Mouse (Mus musculus) macrophage (primary cell): Measurements from ENCODE around the gene H3f3b. TPM values are rescaled to one million over a fixed set of nuclear protein-coding genes. Genes with fewer than 3 reads are reported as not detected.
A peak's percentile ranks its signal among the peaks of the same experiment; 100 is the strongest.
"Not testable (repeated sequence)": the region's sequence is repeated elsewhere in the genome, so short reads cannot be mapped to it uniquely, and the experiment has no call there.

Experiments
- H3K27ac ChIP-seq: fragments of 350-480 bp; formaldehyde crosslinking; 2 replicates; pipeline ENCODE4 v1.9.0; 2021
- H3K36me3 ChIP-seq: fragments of 350-480 bp; formaldehyde crosslinking; 2 replicates; pipeline ENCODE4 v1.9.0; 2021; ENCODE audit errors: inconsistent target
- H3K4me3 ChIP-seq: fragments of 350-480 bp; formaldehyde crosslinking; 2 replicates; pipeline ENCODE4 v1.9.0; 2021; ENCODE audit errors: inconsistent target
- H3K79me2 ChIP-seq: fragments of 350-480 bp; formaldehyde crosslinking; 2 replicates; pipeline ENCODE4 v1.9.0; 2021; ENCODE audit errors: inconsistent target
- WGBS: methylation state at CpG from one replicate; pipeline ENCODE4 v1.1.7; 2026; ENCODE audit warnings: inconsistent platforms; ENCODE audit not compliant: missing documents; 5-methylcytosine and 5-hydroxymethylcytosine counted together
- polyA plus RNA-seq: library from polyadenylated mRNA; stranded (reverse); fragments of 250-400 nt; gene quantifications from 3 replicates; pipeline ENCODE4 v1.2.4, GENCODE M21; 2018; ENCODE audit warnings: inconsistent platforms

The H3f3b gene
- polyA plus RNA-seq, 1 experiment from 2014 or later = 693 TPM

GRCm38 (mm10) chr11:116020519-116020922, 7.2 kb downstream of the H3f3b start:
- Histone ChIP-seq H3K27ac (no peak overlapping the region), H3K36me3 (no peaks in the 10 kb centered on the region), H3K79me2 (peaks cover 27% of the 10 kb centered on the region), H3K4me3 (no peak overlapping the region)
- WGBS = 50% methylated on average over 1 of the region's 1 CpGs

- Histone ChIP-seq H3K36me3 (no peaks in the 10 kb centered on the region), H3K4me3 (no peak overlapping the region), H3K79me2 (peaks cover 22% of the 10 kb centered on the region), H3K27ac (no peak overlapping the region)
- WGBS = 95% methylated on average over 2 of the region's 2 CpGs
Measured at GRCm38 (mm10) chr11:116019976-116020411, 7.8 kb downstream of the H3f3b start.

GRCm38 (mm10) chr11:116019360-116019791, 8.4 kb downstream of the H3f3b start:
- Histone ChIP-seq H3K27ac (no peak overlapping the region), H3K79me2 (peaks cover 18% of the 10 kb centered on the region), H3K4me3 (no peak overlapping the region), H3K36me3 (no peaks in the 10 kb centered on the region)
- WGBS = 92% methylated on average over 1 of the region's 1 CpGs

DNA sequence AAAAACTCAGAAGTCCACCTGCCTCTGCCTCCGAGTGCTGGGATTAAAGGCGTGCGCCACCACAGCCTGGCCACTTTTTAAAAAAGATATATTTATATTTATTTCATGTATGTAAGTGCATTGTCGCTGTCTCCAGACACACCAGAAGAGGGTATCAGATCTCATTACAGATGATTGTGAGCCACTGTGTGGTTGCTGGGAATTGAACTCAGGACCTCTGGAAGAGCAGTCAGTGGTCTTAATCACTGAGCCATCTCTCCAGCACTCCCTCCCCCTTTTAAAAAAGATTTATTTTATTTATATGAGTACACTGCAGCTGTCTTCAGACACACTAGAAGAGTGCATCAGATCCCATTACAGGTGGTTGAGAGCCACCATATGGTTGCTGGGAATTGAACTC, 8.9 kb downstream of the H3f3b start:
- WGBS = 98% methylated on average over 4 of the region's 4 CpGs
- H3K27ac ChIP-seq, H3K36me3 ChIP-seq, H3K4me3 ChIP-seq: not testable (repeated sequence)
- peaks cover 18% of the 10 kb centered on the region for H3K79me2 ChIP-seq

- WGBS = 47% methylated on average over 5 of the region's 6 CpGs
- Histone ChIP-seq H3K4me3 (no peak overlapping the region), H3K79me2 (peaks cover 10% of the 10 kb centered on the region), H3K36me3 (no peaks in the 10 kb centered on the region), H3K27ac (no peak overlapping the region)
Measured at GRCm38 (mm10) chr11:116018106-116018505, 9.7 kb downstream of the H3f3b start.

DNA sequence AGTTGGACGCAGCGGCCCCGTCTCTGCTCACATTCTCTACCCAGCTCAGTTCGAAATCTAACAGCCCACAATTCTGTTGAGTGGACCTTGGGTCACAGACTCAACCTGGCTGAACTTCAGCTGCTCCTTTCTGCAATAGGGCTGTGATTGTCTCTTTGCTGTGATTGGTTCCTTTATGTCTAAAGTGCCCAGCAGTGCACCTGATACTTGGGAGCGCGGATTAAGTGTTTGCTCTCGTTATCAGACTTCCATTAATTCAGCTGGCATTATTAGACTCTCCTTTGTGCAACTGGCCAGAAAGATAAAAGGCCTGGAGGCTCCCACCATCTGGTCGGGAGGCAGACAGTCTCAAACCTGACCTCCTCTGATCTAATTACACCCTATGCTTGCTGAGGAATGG, 12.9 kb downstream of the H3f3b start:
- no peaks in the 10 kb centered on the region for H3K36me3 ChIP-seq
- no peaks in the 10 kb centered on the region for H3K79me2 ChIP-seq
- WGBS = 93% methylated on average over 8 of the region's 8 CpGs
- H3K4me3 ChIP-seq = no peak overlapping the region
- no peak overlapping the region for H3K27ac ChIP-seq

- no peaks in the 10 kb centered on the region for H3K79me2 ChIP-seq
- peak within 1 kb of the TSS; percentile 46 for H3K4me3 ChIP-seq
- H3K36me3 ChIP-seq = no peaks in the 10 kb centered on the region; the same call in 1 of the 2 replicates
- 2% methylated on average over 32 of the region's 55 CpGs for WGBS
- H3K27ac ChIP-seq = no peak within 1 kb of the TSS; the same call in 1 of the 2 replicates
Measured at GRCm38 (mm10) chr11:116012262-116012947, 15.4 kb downstream of the H3f3b start, which contains the start of gene Galk1. Gene Galk1, minus strand, starts transcription at chr11:116012719.

DNA sequence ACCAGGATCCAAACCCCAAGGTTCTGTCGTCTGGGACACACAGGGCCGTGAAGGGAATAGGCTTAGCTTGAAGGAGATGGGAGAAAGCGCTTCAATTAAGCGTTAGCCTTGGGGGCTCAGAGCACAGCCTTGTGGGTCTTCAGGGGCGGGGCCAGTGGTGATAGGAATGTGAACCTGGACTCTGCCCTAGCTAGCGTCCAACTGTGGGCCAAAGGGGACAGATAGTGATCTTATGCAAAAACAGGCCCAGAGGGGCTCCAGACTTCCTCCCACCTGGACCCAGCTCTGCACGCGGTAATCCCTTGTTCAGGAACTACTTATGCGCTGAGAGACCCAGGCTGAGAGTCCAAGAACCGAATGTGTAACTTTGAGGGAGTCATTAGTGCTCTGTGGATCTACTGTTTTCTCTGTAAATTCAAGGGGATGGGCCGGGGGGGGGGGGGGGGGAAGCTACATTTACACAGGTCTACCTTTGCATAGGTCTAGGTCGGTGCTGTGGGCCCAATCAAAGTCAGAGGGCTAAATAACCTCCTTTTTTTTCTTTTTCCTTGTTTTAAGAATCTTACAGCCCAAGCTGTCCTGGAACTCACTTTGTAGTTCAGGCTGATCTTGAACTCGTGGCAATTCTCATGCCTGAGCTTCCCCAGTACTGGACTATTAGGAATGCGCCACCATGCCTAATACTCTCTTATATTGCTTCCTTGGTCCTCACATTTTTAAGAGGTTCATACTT, 16.1 kb downstream of the H3f3b start:
- Histone ChIP-seq H3K27ac (no peak overlapping the region; the same call in 1 of the 2 replicates), H3K4me3 (peak overlapping the region; percentile 46), H3K36me3 (no peaks in the 10 kb centered on the region; the same call in 1 of the 2 replicates), H3K79me2 (no peaks in the 10 kb centered on the region)
- WGBS = 51% methylated on average over 12 of the region's 14 CpGs

- no peaks in the 10 kb centered on the region; the same call in 1 of the 2 replicates for H3K36me3 ChIP-seq
- H3K27ac ChIP-seq = no peak overlapping the region
- H3K79me2 ChIP-seq = no peaks in the 10 kb centered on the region
- WGBS = 96% methylated on average over 4 of the region's 5 CpGs
- no peak overlapping the region for H3K4me3 ChIP-seq
Measured at GRCm38 (mm10) chr11:116010948-116011347, 16.8 kb downstream of the H3f3b start.

GRCm38 (mm10) chr11:116010146-116010545, 17.6 kb downstream of the H3f3b start:
- Histone ChIP-seq H3K27ac (no peak overlapping the region), H3K36me3 (no peaks in the 10 kb centered on the region; the same call in 1 of the 2 replicates), H3K4me3 (no peak overlapping the region), H3K79me2 (no peaks in the 10 kb centered on the region)
- WGBS = 89% methylated on average over 7 of the region's 8 CpGs

DNA sequence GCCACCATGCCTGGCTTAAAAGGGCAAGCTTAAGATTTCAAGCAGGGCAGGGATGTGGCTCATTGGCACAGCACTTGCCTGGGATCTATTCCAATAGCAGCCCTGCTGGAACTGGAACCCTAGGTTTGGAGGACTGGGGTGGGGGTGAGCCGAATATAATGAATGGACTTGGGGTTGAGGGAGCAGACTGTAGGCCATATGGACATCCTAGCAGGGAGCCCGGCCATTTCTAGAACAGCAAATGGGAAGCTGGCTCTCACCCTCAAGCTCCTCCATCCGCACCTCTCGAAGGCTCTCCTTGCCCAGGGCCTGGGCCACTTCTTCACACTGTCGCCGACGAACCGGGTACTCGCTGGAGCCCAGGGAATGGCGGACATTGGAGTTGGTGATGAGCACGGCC, 18.1 kb downstream of the H3f3b start:
- WGBS = 96% methylated on average over 11 of the region's 11 CpGs
- Histone ChIP-seq H3K36me3 (no peaks in the 10 kb centered on the region; the same call in 1 of the 2 replicates), H3K27ac (no peak overlapping the region)

GRCm38 (mm10) chr11:116008832-116009375, 18.9 kb downstream of the H3f3b start:
- H3K4me3 ChIP-seq = no peak overlapping the region

More for the DNA sequence above, 18.1 kb downstream of the H3f3b start:
- Histone ChIP-seq H3K4me3 (no peak overlapping the region), H3K79me2 (no peaks in the 10 kb centered on the region)

GRCm38 (mm10) chr11:116008411-116008810, 19.4 kb downstream of the H3f3b start:
- 94% methylated on average over 11 of the region's 11 CpGs for WGBS
- no peak overlapping the region for H3K4me3 ChIP-seq
- no peaks in the 10 kb centered on the region; the same call in 1 of the 2 replicates for H3K36me3 ChIP-seq
- H3K27ac ChIP-seq = no peak overlapping the region
- no peaks in the 10 kb centered on the region for H3K79me2 ChIP-seq

More at GRCm38 (mm10) chr11:116008832-116009375, 18.9 kb downstream of the H3f3b start:
- Histone ChIP-seq H3K36me3 (no peaks in the 10 kb centered on the region; the same call in 1 of the 2 replicates), H3K79me2 (no peaks in the 10 kb centered on the region), H3K27ac (no peak overlapping the region)
- 95% methylated on average over 13 of the region's 13 CpGs for WGBS

DNA sequence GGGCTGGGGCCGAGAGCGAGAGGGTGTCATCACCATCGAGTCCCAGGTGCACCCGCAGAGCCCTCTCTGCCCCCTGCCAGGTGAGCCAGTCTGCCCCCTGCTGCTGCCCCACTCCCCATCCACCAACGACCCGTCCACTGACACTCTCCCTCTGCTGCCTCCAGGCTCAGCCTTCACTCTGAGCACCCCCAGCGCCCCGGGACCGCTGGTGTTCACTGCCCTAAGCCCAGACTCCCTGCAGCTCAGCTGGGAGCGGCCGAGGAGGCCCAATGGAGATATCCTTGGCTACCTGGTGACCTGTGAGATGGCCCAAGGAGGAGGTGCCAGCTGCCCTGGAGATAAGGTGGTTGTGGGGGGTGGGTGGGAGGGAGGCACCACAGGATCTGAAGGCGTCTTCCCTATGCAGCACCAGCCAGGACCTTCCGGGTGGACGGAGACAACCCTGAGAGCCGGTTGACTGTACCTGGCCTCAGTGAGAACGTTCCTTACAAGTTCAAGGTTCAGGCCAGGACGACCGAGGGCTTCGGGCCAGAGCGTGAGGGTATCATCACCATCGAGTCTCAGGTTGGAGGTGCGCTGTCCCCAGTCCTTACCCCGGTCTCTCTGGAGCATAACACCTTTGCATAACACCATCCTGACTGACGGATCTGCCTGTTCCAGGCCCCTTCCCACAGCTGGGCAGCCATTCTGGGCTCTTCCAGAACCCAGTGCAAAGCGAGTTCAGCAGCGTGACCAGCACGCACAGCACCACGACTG, 20.5 kb downstream of the H3f3b start:
- Histone ChIP-seq H3K27ac (no peak overlapping the region), H3K4me3 (no peak overlapping the region), H3K36me3 (no peaks in the 10 kb centered on the region; the same call in 1 of the 2 replicates), H3K79me2 (no peaks in the 10 kb centered on the region)
- 96% methylated on average over 28 of the region's 28 CpGs for WGBS
